Mouse (Mus musculus): Measurements from ENCODE around the gene Iqsec2. TPM values are rescaled to one million over a fixed set of nuclear protein-coding genes. Genes with fewer than 3 reads are reported as not detected.

Gene Iqsec2
- polyA plus RNA-seq, 1 experiment from 2014 or later: 11.0 TPM

DNA sequence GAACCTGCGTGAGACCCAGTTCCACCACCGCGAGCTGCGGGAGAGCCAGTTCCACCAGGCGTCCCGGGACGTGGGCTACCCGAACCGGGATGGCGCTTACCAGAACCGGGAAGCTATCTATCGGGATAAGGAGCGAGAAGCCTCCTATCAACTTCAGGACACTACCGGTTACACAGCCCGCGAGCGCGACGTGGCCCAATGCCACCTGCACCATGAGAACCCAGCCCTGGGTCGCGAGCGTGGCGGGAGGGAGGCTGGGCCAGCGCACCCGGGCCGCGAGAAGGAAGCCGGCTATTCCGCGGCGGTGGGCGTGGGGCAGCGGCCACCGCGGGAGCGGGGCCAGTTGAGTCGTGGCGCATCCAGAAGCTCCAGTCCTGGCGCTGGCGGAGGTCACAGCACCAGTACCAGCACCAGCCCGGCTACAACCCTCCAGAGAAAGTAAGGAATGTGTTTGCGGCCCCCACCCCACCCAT, 710 bp downstream of the Iqsec2 start:
- Histone ChIP-seq H3K27me3 (ENCODE audit: insufficient read depth, low read length) (0 out of 2 replicates have a peak, but pooled peaks cover 10% of the 10 kb centered on the region), H3K27ac (no peak overlapping the region), H3K4me1 (replicated peaks; ENCODE audit: insufficient read depth, low read length) (no peaks in the 10 kb centered on the region), H3K9me3 (replicated peaks; ENCODE audit: low read length) (no peaks in the 10 kb centered on the region), H3K4me2 (ENCODE audit: low read length) (peak overlapping the region; percentile 78), H3K36me3 (ENCODE audit: insufficient read depth, low read length) (no peaks in the 10 kb centered on the region), H3K9ac (ENCODE audit: low read depth, low read length) (peak overlapping the region; percentile 61), H3K4me3 (replicated peaks; ENCODE audit: low read depth, low read length) (peak overlapping the region; percentile 59)
- no peak; the same call in 1 of the 2 replicates for ATAC-seq (replicated peaks; ENCODE audit: low FRiP score, low read depth)
- WGBS: 21% methylated on average over 41 of the region's 42 CpGs
- TF ChIP-seq CTCF (IDR thresholded peaks at IDR 0.05; ENCODE audit: low read depth): no peak
- no peak for DNase-seq (ENCODE audit: low spot score)

DNA sequence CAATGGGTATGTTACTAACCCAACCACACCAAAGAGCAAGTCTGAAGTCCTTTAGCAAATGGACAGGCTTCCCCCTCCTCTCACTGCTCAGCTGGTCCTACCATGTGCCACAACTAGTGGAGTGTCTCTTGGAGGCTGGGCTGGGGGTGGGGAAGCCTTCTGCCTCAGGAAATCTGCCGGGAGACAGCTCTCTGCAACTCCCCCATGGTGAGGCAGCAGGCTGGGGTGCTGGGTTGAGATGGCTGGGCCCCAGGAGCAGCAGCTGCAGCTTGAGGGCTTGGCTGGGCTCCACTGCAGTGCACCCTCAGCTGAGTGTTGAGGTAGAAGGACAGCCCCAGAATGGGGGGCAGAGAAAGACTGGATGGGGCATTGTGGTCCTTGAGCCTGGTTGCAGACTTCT, 2.1 kb downstream of the Iqsec2 start:
- no peak overlapping the region for H3K9ac ChIP-seq (ENCODE audit: low read depth, low read length)
- DNase-seq (ENCODE audit: low spot score) (no peak), ATAC-seq (replicated peaks; ENCODE audit: low FRiP score, low read depth) (no peak)
- H3K27me3 ChIP-seq (ENCODE audit: insufficient read depth, low read length): 0 out of 2 replicates have a peak, but pooled peaks cover 10% of the 10 kb centered on the region
- H3K4me2 ChIP-seq (ENCODE audit: low read length): peak overlapping the region; percentile 25
- H3K4me3 ChIP-seq (replicated peaks; ENCODE audit: low read depth, low read length): no peak overlapping the region
- no peaks in the 10 kb centered on the region for H3K4me1 ChIP-seq (replicated peaks; ENCODE audit: insufficient read depth, low read length)
- TF ChIP-seq CTCF (IDR thresholded peaks at IDR 0.05; ENCODE audit: low read depth): no peak
- no peaks in the 10 kb centered on the region for H3K9me3 ChIP-seq (replicated peaks; ENCODE audit: low read length)
- no peak overlapping the region for H3K27ac ChIP-seq
- H3K36me3 ChIP-seq (ENCODE audit: insufficient read depth, low read length): no peaks in the 10 kb centered on the region
- WGBS: 35% methylated on average over 1 of the region's 1 CpGs

DNA sequence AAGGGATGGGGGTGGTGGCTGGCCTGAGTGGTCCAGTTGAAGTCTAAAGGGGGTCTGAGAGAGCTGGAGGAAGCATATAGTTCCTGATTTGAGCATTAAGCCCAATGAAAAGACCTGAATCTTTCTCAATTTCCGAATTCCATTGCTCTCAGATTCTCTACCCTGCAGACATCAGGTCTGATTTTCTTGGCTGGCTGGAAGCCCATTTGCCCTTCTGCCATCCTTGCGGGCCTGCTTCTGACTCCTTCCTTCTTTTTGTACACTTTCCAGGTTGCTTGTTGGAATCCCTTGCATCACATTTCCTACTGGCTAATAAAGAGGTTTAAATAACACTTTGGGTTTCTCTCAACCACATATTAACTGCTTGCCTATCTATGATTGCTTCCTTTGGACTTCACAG, 2.6 kb downstream of the Iqsec2 start:
- WGBS: 66% methylated on average over 2 of the region's 2 CpGs
- Histone ChIP-seq H3K4me1 (replicated peaks; ENCODE audit: insufficient read depth, low read length) (no peaks in the 10 kb centered on the region), H3K4me2 (ENCODE audit: low read length) (0 out of 2 replicates have a peak overlapping the region, but pooled peaks have one; percentile 25), H3K36me3 (ENCODE audit: insufficient read depth, low read length) (no peaks in the 10 kb centered on the region), H3K9me3 (replicated peaks; ENCODE audit: low read length) (no peaks in the 10 kb centered on the region), H3K9ac (ENCODE audit: low read depth, low read length) (no peak overlapping the region), H3K27me3 (ENCODE audit: insufficient read depth, low read length) (0 out of 2 replicates have a peak, but pooled peaks cover 10% of the 10 kb centered on the region), H3K27ac (no peak overlapping the region), H3K4me3 (replicated peaks; ENCODE audit: low read depth, low read length) (no peak overlapping the region)
- ATAC-seq (replicated peaks; ENCODE audit: low FRiP score, low read depth): no peak
- no peak for TF ChIP-seq CTCF (IDR thresholded peaks at IDR 0.05; ENCODE audit: low read depth)
- no peak for DNase-seq (ENCODE audit: low spot score)

DNA sequence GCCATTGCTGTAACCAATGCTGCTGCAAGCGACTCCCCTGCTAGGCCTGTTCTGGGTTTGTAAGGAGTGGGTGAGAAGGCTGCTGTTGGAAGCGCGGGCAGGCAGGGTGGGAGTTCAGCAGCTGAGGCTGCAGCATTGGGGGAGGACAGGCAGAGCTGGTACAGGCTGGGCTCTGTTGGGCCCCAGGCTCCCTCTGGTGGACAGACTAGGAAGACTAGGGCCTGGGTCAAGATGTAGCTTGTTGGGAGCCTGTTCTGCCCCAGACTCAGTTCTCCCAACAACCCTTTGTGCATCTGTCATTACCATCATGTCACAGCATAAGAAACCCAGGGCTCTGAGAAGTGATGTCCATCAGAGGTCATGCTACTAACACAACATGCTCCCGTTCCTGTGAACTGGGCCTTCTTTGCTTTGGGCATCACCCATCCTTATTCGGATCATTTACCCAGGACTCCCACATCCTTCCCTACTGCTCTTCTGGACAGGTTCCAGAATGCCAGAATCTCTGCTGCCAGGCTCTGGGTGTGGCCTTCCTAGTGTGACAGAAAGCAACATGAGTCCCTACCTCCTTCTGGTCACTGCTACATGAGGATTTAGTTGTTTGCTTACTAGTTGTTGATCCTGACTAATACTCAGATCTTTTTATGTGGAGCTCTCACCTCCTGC, 3.5 kb downstream of the Iqsec2 start:
- TF ChIP-seq CTCF (IDR thresholded peaks at IDR 0.05; ENCODE audit: low read depth): peak; percentile 80
- Histone ChIP-seq H3K4me1 (replicated peaks; ENCODE audit: insufficient read depth, low read length) (no peaks in the 10 kb centered on the region), H3K9ac (ENCODE audit: low read depth, low read length) (no peak overlapping the region), H3K36me3 (ENCODE audit: insufficient read depth, low read length) (no peaks in the 10 kb centered on the region), H3K27ac (no peak overlapping the region), H3K4me2 (ENCODE audit: low read length) (peak overlapping the region; percentile 27; the same call in 1 of the 2 replicates), H3K4me3 (replicated peaks; ENCODE audit: low read depth, low read length) (no peak overlapping the region), H3K9me3 (replicated peaks; ENCODE audit: low read length) (no peaks in the 10 kb centered on the region), H3K27me3 (ENCODE audit: insufficient read depth, low read length) (0 out of 2 replicates have a peak, but pooled peaks cover 10% of the 10 kb centered on the region)
- ATAC-seq (replicated peaks; ENCODE audit: low FRiP score, low read depth) (peak; percentile 78), DNase-seq (ENCODE audit: low spot score) (peak; percentile 79)
- WGBS: 30% methylated on average over 5 of the region's 5 CpGs

DNA sequence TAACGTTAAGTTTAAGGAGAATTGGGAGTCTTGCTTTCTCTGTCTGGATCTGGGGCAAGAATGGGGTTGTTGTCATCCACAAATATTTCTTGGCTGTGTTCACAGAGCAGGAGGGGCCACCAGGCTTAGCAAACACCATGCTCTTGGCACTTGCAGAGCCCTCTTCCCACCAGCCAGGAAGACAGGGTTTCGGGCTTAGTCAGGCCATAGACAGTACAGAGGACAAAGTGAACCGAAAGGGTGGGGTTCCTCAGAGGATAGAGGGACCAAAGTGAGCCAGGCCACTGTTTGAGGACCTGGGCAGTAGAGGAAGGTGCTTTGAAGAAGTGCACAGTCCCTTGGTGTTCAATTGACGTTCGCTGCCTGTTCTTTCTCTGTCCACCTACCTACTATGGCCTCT, 4.6 kb downstream of the Iqsec2 start:
- no peak overlapping the region for H3K4me2 ChIP-seq (ENCODE audit: low read length)
- no peak overlapping the region for H3K27ac ChIP-seq
- no peak for TF ChIP-seq CTCF (IDR thresholded peaks at IDR 0.05; ENCODE audit: low read depth)
- no peaks in the 10 kb centered on the region for H3K36me3 ChIP-seq (ENCODE audit: insufficient read depth, low read length)
- 77% methylated on average over 5 of the region's 5 CpGs for WGBS
- ATAC-seq (replicated peaks; ENCODE audit: low FRiP score, low read depth): no peak
- no peak overlapping the region for H3K4me3 ChIP-seq (replicated peaks; ENCODE audit: low read depth, low read length)
- H3K4me1 ChIP-seq (replicated peaks; ENCODE audit: insufficient read depth, low read length): no peaks in the 10 kb centered on the region
- DNase-seq (ENCODE audit: low spot score): no peak
- no peak overlapping the region for H3K9ac ChIP-seq (ENCODE audit: low read depth, low read length)
- no peaks in the 10 kb centered on the region for H3K9me3 ChIP-seq (replicated peaks; ENCODE audit: low read length)
- 0 out of 2 replicates have a peak, but pooled peaks cover 3% of the 10 kb centered on the region for H3K27me3 ChIP-seq (ENCODE audit: insufficient read depth, low read length)

DNA sequence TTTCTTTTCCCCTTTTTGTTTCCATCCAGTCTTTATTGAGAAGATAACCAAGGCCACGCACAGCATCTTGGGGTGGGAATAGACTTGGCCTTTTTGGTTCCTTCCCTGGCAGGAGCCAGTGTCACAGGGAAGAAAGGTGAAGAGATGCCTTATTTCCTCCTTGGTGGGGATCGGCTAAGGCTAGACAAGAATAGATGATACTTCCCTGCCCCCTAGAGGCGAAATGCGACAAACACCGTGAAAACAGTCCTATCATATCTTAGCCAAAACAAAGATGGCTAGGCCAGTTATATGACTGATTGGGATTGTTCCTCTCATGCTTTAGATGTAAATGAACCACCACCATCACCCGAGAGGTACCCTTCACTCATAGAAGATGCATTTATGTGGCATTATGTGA, 7.6 kb downstream of the Iqsec2 start:
- no peak overlapping the region for H3K4me3 ChIP-seq (replicated peaks; ENCODE audit: low read depth, low read length)
- TF ChIP-seq CTCF (IDR thresholded peaks at IDR 0.05; ENCODE audit: low read depth): peak; percentile 80
- ATAC-seq (replicated peaks; ENCODE audit: low FRiP score, low read depth) (no peak), DNase-seq (ENCODE audit: low spot score) (peak; percentile 65)
- no peaks in the 10 kb centered on the region for H3K27me3 ChIP-seq (ENCODE audit: insufficient read depth, low read length)
- 10% methylated on average over 6 of the region's 6 CpGs for WGBS
- H3K9ac ChIP-seq (ENCODE audit: low read depth, low read length): no peak overlapping the region
- no peak overlapping the region for H3K27ac ChIP-seq
- no peaks in the 10 kb centered on the region for H3K9me3 ChIP-seq (replicated peaks; ENCODE audit: low read length)
- no peak overlapping the region for H3K4me2 ChIP-seq (ENCODE audit: low read length)
- no peaks in the 10 kb centered on the region for H3K36me3 ChIP-seq (ENCODE audit: insufficient read depth, low read length)
- H3K4me1 ChIP-seq (replicated peaks; ENCODE audit: insufficient read depth, low read length): no peaks in the 10 kb centered on the region

Data from kidney, postnatal 0 days (tissue).